Mouse (Mus musculus): Measurements from ENCODE around the gene Mier2.

DNA sequence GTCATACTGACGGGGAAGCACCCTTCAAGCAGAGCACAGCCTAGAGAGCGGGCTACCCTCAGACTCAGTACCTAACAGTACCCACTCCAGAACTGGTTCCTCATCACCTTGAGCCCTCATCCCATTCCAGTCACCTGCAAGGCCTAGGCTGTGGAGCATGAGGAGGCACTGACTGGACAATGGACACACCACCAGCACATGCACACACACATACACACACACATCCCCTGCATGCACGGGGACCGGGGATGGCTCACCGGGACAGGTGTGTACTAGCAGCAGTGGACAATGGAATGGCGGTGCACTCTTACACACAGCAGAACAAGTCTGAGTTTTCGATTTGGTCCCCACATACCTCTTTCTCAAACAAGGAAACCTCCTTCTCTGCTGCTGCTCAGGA lies 17.7 kb downstream of the Mier2 start:
- TF ChIP-seq CTCF (IDR thresholded peaks at IDR 0.05; ENCODE audit: low read depth) (no peak), EP300 (IDR thresholded peaks at IDR 0.05; ENCODE audit: low read depth) (no peak)
